Mouse (Mus musculus) cerebellum, adult 2 months (tissue): ENCODE data around the gene Gtf2a1. TPM values are rescaled to one million over a fixed set of nuclear protein-coding genes. Genes with fewer than 3 reads are reported as not detected.

Experiments used
- DNase-seq, 2 experiments: peaks; one replicate each; pipeline ENCODE4 v3.0.0; 2021
- H3K27ac ChIP-seq: fragments of 200-500 bp; 2 replicates; pipeline ENCODE4 v1.5.1; 2012; ENCODE audit warnings: low read length, control low read depth, inconsistent platforms; ENCODE audit not compliant: insufficient read depth
- H3K27me3 ChIP-seq: fragments of 200-500 bp; 2 replicates; pipeline ENCODE4 v1.6.1; 2012; ENCODE audit warnings: inconsistent platforms, mild to moderate bottlenecking, low read length, moderate library complexity; ENCODE audit not compliant: control insufficient read depth, insufficient read depth
- H3K4me1 ChIP-seq: fragments of 200-500 bp; 2 replicates; pipeline ENCODE4 v1.6.1; 2011; ENCODE audit warnings: low read length; ENCODE audit not compliant: control insufficient read depth, insufficient read depth
- H3K4me3 ChIP-seq: fragments of 200-500 bp; replicated peaks from 2 replicates; pipeline ENCODE3; 2011; ENCODE audit warnings: mild to moderate bottlenecking, low read depth, low read length, control low read depth; ENCODE audit not compliant: insufficient read depth
- CTCF ChIP-seq: fragments of 200-500 bp; IDR thresholded peaks from 2 replicates; pipeline ENCODE4 v1.5.1; 2011; ENCODE audit warnings: low read depth, mild to moderate bottlenecking, control low read depth, low read length, moderate library complexity, borderline replicate concordance; ENCODE audit not compliant: insufficient read depth
- POLR2A ChIP-seq: fragments of 200-500 bp; IDR thresholded peaks from 2 replicates; pipeline ENCODE4 v1.6.1; 2011; ENCODE audit warnings: low read length, control low read depth, borderline replicate concordance; ENCODE audit not compliant: insufficient read depth
- WGBS: fragments of 180-500 bp; shearing (Covaris S2); methylation state at CpG from one replicate; pipeline ENCODE4 v1.1.7; 2018; 5-methylcytosine and 5-hydroxymethylcytosine counted together
- polyA plus RNA-seq: library from polyadenylated mRNA; depleted of rRNA; stranded (reverse); fragments of >200 nt; gene quantifications from 2 replicates; pipeline ENCODE4 v1.2.3, GENCODE M21; 2012

Gene Gtf2a1
- polyA plus RNA-seq, 1 experiment, result 25.5 TPM

GRCm38 (mm10) chr12:91606651-91607050, 16.4 kb upstream of the Gtf2a1 start:
- no peaks in the 10 kb centered on the region for H3K27me3 ChIP-seq
- H3K4me3 ChIP-seq, result no peak overlapping the region
- TF ChIP-seq CTCF, result no peak
- no peak for TF ChIP-seq POLR2A
- no peak for DNase-seq
- H3K4me1 ChIP-seq, result peaks cover 2% of the 10 kb centered on the region; the same call in 1 of the 2 replicates
- WGBS, result 86% methylated on average over 13 of the region's 13 CpGs
- no peak overlapping the region for H3K27ac ChIP-seq

GRCm38 (mm10) chr12:91604600-91604999, 14.3 kb upstream of the Gtf2a1 start:
- Histone ChIP-seq H3K4me3 (no peak overlapping the region), H3K27me3 (no peaks in the 10 kb centered on the region), H3K27ac (no peak overlapping the region), H3K4me1 (peaks cover 2% of the 10 kb centered on the region; the same call in 1 of the 2 replicates)
- DNase-seq, result no peak
- WGBS, result 72% methylated on average over 6 of the region's 6 CpGs
- no peak for TF ChIP-seq POLR2A
- no peak for TF ChIP-seq CTCF

- 95% methylated on average over 3 of the region's 3 CpGs for WGBS
- TF ChIP-seq POLR2A (no peak), CTCF (no peak)
- H3K4me1 ChIP-seq, result no peaks in the 10 kb centered on the region
- no peak overlapping the region for H3K27ac ChIP-seq
- no peak for DNase-seq
- no peak overlapping the region for H3K4me3 ChIP-seq
- H3K27me3 ChIP-seq, result no peaks in the 10 kb centered on the region
These were observed 1.8 kb upstream of the Gtf2a1 start for GRCm38 (mm10) chr12:91592128-91592527.

- Histone ChIP-seq H3K27me3 (no peaks in the 10 kb centered on the region), H3K27ac (no peak overlapping the region), H3K4me1 (no peaks in the 10 kb centered on the region), H3K4me3 (no peak overlapping the region)
- TF ChIP-seq CTCF, result no peak
- no peak for TF ChIP-seq POLR2A
- no peak for DNase-seq
- WGBS, result 82% methylated on average over 1 of the region's 1 CpGs
These were observed 904 bp upstream of the Gtf2a1 start for GRCm38 (mm10) chr12:91591191-91591590.

- peak overlapping the region; percentile 65 for H3K4me3 ChIP-seq
- DNase-seq, result peak; percentile 30 to 44
- no peaks in the 10 kb centered on the region for H3K27me3 ChIP-seq
- H3K27ac ChIP-seq, result peak overlapping the region; percentile 90
- TF ChIP-seq POLR2A (no peak), CTCF (no peak)
- whole genome bisulfite sequencing, result 14% methylated on average over 6 of the region's 6 CpGs
- H3K4me1 ChIP-seq, result no peaks in the 10 kb centered on the region
These were observed 429 bp upstream of the Gtf2a1 start for GRCm38 (mm10) chr12:91590716-91591115.

GRCm38 (mm10) chr12:91589542-91589846, 793 bp downstream of the Gtf2a1 start:
- Histone ChIP-seq H3K27me3 (no peaks in the 10 kb centered on the region), H3K4me3 (peak overlapping the region; percentile 87), H3K27ac (peak overlapping the region; percentile 91), H3K4me1 (no peaks in the 10 kb centered on the region)
- TF ChIP-seq CTCF (no peak), POLR2A (no peak)
- no peak for DNase-seq
- WGBS, result 0% methylated on average over 11 of the region's 11 CpGs

- peak; percentile 76 to 79 for DNase-seq
- Histone ChIP-seq H3K4me3 (peak overlapping the region; percentile 87), H3K27ac (peak overlapping the region; percentile 92), H3K4me1 (no peaks in the 10 kb centered on the region), H3K27me3 (no peaks in the 10 kb centered on the region)
- WGBS, result under 1% methylated on average over 83 of the region's 83 CpGs
- TF ChIP-seq POLR2A (0 out of 2 replicates have a peak, but pooled peaks have one; percentile 3), CTCF (no peak)
These were observed 1.4 kb downstream of the Gtf2a1 start for GRCm38 (mm10) chr12:91588670-91589541.

GRCm38 (mm10) chr12:91588176-91588669, 2.1 kb downstream of the Gtf2a1 start:
- no peak for TF ChIP-seq CTCF
- peak; percentile 99 for TF ChIP-seq POLR2A
- WGBS, result under 1% methylated on average over 32 of the region's 32 CpGs

More at GRCm38 (mm10) chr12:91588176-91588669, 2.1 kb downstream of the Gtf2a1 start:
- peak; percentile 96 to 97 for DNase-seq
- Histone ChIP-seq H3K4me1 (no peaks in the 10 kb centered on the region), H3K4me3 (peak overlapping the region; percentile 87), H3K27me3 (no peaks in the 10 kb centered on the region), H3K27ac (peak overlapping the region; percentile 92)
